Mouse (Mus musculus): ENCODE data around the gene Twistnb. TPM values are rescaled to one million over a fixed set of nuclear protein-coding genes. Genes with fewer than 3 reads are reported as not detected.

The Twistnb gene
- polyA plus RNA-seq, 1 experiment from 2014 or later: 47.0 TPM

GRCm38 (mm10) chr12:33433812-33434211 lies 4.4 kb downstream of the Twistnb start:
- H3K27me3 ChIP-seq (replicated peaks): no peaks in the 10 kb centered on the region
- WGBS: 89% methylated on average over 9 of the region's 9 CpGs
- no peak overlapping the region for H3K4me2 ChIP-seq
- no peaks in the 10 kb centered on the region for H3K9me3 ChIP-seq
- no peak for ATAC-seq (replicated peaks)
- no peak overlapping the region for H3K4me3 ChIP-seq
- peaks cover 5% of the 10 kb centered on the region for H3K4me1 ChIP-seq
- no peak overlapping the region for H3K9ac ChIP-seq
- no peaks in the 10 kb centered on the region; the same call in 1 of the 2 replicates for H3K36me3 ChIP-seq (replicated peaks)
- no peak overlapping the region for H3K27ac ChIP-seq

GRCm38 (mm10) chr12:33434758-33435157 lies 5.3 kb downstream of the Twistnb start:
- no peak overlapping the region for H3K27ac ChIP-seq
- WGBS: 96% methylated on average over 4 of the region's 4 CpGs

GRCm38 (mm10) chr12:33455418-33455817 lies 26.0 kb downstream of the Twistnb start:
- H3K9ac ChIP-seq: no peak overlapping the region
- H3K9me3 ChIP-seq: no peaks in the 10 kb centered on the region
- no peak overlapping the region for H3K4me3 ChIP-seq
- H3K27me3 ChIP-seq (replicated peaks): no peaks in the 10 kb centered on the region
- 66% methylated on average over 7 of the region's 7 CpGs for WGBS
- 0 out of 2 replicates have a peak, but pooled peaks cover 2% of the 10 kb centered on the region for H3K4me1 ChIP-seq
- H3K4me2 ChIP-seq: no peak overlapping the region
- H3K36me3 ChIP-seq (replicated peaks): no peaks in the 10 kb centered on the region
- no peak for ATAC-seq (replicated peaks)
- no peak overlapping the region for H3K27ac ChIP-seq

More at GRCm38 (mm10) chr12:33434758-33435157, 5.3 kb downstream of the Twistnb start:
- H3K4me1 ChIP-seq: peaks cover 5% of the 10 kb centered on the region
- H3K36me3 ChIP-seq (replicated peaks): peaks cover 1% of the 10 kb centered on the region; the same call in 1 of the 2 replicates
- H3K4me3 ChIP-seq: no peak overlapping the region
- no peak overlapping the region for H3K9ac ChIP-seq
- H3K9me3 ChIP-seq: no peaks in the 10 kb centered on the region
- no peak overlapping the region for H3K4me2 ChIP-seq
- no peaks in the 10 kb centered on the region for H3K27me3 ChIP-seq (replicated peaks)
- no peak for ATAC-seq (replicated peaks)

- Histone ChIP-seq H3K4me2 (no peak overlapping the region), H3K4me3 (no peak overlapping the region), H3K27me3 (replicated peaks) (no peaks in the 10 kb centered on the region), H3K36me3 (replicated peaks) (no peaks in the 10 kb centered on the region), H3K27ac (no peak overlapping the region), H3K9ac (no peak overlapping the region), H3K9me3 (no peaks in the 10 kb centered on the region), H3K4me1 (0 out of 2 replicates have a peak, but pooled peaks cover 2% of the 10 kb centered on the region)
- 19% methylated on average over 5 of the region's 5 CpGs for WGBS
- ATAC-seq (replicated peaks): no peak
Observed at GRCm38 (mm10) chr12:33456242-33456641, 26.8 kb downstream of the Twistnb start.

- H3K36me3 ChIP-seq (replicated peaks): no peaks in the 10 kb centered on the region
- no peaks in the 10 kb centered on the region for H3K9me3 ChIP-seq
- peak; percentile 66; the same call in 1 of the 2 replicates for ATAC-seq (replicated peaks)
- no peak overlapping the region for H3K9ac ChIP-seq
- H3K27ac ChIP-seq: no peak overlapping the region
- H3K27me3 ChIP-seq (replicated peaks): no peaks in the 10 kb centered on the region
- 22% methylated on average over 5 of the region's 5 CpGs for WGBS
- H3K4me3 ChIP-seq: no peak overlapping the region
- no peak overlapping the region for H3K4me2 ChIP-seq
- no peaks in the 10 kb centered on the region for H3K4me1 ChIP-seq
Observed at GRCm38 (mm10) chr12:33480975-33481374, 51.5 kb downstream of the Twistnb start.

GRCm38 (mm10) chr12:33482931-33483330 lies 53.5 kb downstream of the Twistnb start:
- no peaks in the 10 kb centered on the region for H3K36me3 ChIP-seq (replicated peaks)
- H3K9me3 ChIP-seq: no peaks in the 10 kb centered on the region
- ATAC-seq (replicated peaks): no peak
- H3K4me2 ChIP-seq: no peak overlapping the region
- no peak overlapping the region for H3K9ac ChIP-seq
- no peaks in the 10 kb centered on the region for H3K4me1 ChIP-seq
- H3K27ac ChIP-seq: no peak overlapping the region
- WGBS: 88% methylated on average over 2 of the region's 2 CpGs
- no peaks in the 10 kb centered on the region for H3K27me3 ChIP-seq (replicated peaks)
- H3K4me3 ChIP-seq: no peak overlapping the region

Other genes with a start within 250 kb of the Twistnb start
- 4.3 and 4.4 TPM in 2 replicates for gene Efcab10, start 34.8 kb upstream of the Twistnb start, polyA plus RNA-seq (2015; fragmentation: Nextera tagmentation; extraction: Ambion mirVana)